In genomic region chr11:76577588-76578257, GRCm38 (mm10) we compare ENCODE assay signal across 8 mouse cellular contexts. TPM values are rescaled to one million over a fixed set of nuclear protein-coding genes. Genes with fewer than 3 reads are reported as not detected.
DNase-seq lines count a peak whose midpoint lies in the region; ATAC-seq and TF ChIP-seq lines count a peak whose summit lies in the region.

No protein-coding gene starts in this region.

- no peaks in the 10 kb centered on the region for H3K9me3 ChIP-seq in embryonic facial prominence, embryonic 10.5 days
- no peaks in the 10 kb centered on the region for H3K9me3 ChIP-seq in kidney, embryonic 16.5 days (ENCODE audit: low read length)

- TF ChIP-seq POLR2A in heart, adult 2 months (IDR thresholded peaks at IDR 0.05; ENCODE audit: insufficient read depth, low read depth, low read length) = no peak
- no peak for TF ChIP-seq POLR2A in liver, adult 2 months (IDR thresholded peaks at IDR 0.05; ENCODE audit: extremely low read depth, insufficient read depth, low read length)

- peaks cover 34% of the 10 kb centered on the region for H3K4me1 ChIP-seq in embryonic facial prominence, embryonic 10.5 days
- no peaks in the 10 kb centered on the region; the same call in 1 of the 2 replicates for H3K4me1 ChIP-seq in heart, adult 2 months (ENCODE audit: control insufficient read depth, insufficient read depth, low read length)
- H3K4me1 ChIP-seq in kidney, embryonic 16.5 days (ENCODE audit: insufficient read depth, low read length) = peaks cover 14% of the 10 kb centered on the region; the same call in 1 of the 2 replicates
- no peaks in the 10 kb centered on the region for H3K4me1 ChIP-seq in liver, adult 2 months (ENCODE audit: control insufficient read depth, insufficient read depth, low read length)

- DNase-seq in 3134 (ENCODE audit: extremely low read depth, insufficient read length, low spot score) = peak; percentile 61
- peak; percentile 94 for DNase-seq in adrenal gland, postnatal 14 days
- peak; percentile 93 for DNase-seq in embryonic facial prominence, embryonic 10.5 days (ENCODE audit: low spot score)
- peak; percentile 80 to 90 for DNase-seq in heart, adult 2 months
- DNase-seq in liver, adult 2 months (ENCODE audit: extremely low read depth, low read depth, low spot score) = peak; percentile 46
- peak; percentile 59 to 77 for DNase-seq in natural killer cell, adult 2 months (ENCODE audit: low spot score in 2 of 2)
- DNase-seq in splenic B cell, adult 2 months (ENCODE audit: low read depth, low spot score) = peak; percentile 89

- peak; percentile 97 for TF ChIP-seq CTCF in heart, adult 2 months (IDR thresholded peaks at IDR 0.05)
- peak; percentile 96 for TF ChIP-seq CTCF in liver, adult 2 months (IDR thresholded peaks at IDR 0.05; ENCODE audit: low read depth, low read length)

- intact Hi-C loops in heart, adult 2 months (cut with DNase I) = loop anchor here (1.0 kb wide), 3 partner anchors 36 to 121 kb away; no protein-coding TSS in a partner anchor

- peak overlapping the region; percentile 16; the same call in 1 of the 2 replicates for H3K27ac ChIP-seq in embryonic facial prominence, embryonic 10.5 days (replicated peaks)
- H3K27ac ChIP-seq in heart, adult 2 months = no peak overlapping the region
- H3K27ac ChIP-seq in kidney, embryonic 16.5 days (ENCODE audit: low read length) = 0 out of 2 replicates have a peak overlapping the region, but pooled peaks have one; percentile 36
- no peak overlapping the region for H3K27ac ChIP-seq in liver, adult 2 months (replicated peaks; ENCODE audit: insufficient read depth, low read depth, low read length)

- H3K79me2 ChIP-seq in heart, adult 2 months (replicated peaks; ENCODE audit: control insufficient read depth, insufficient read depth, low read length) = no peaks in the 10 kb centered on the region
- no peaks in the 10 kb centered on the region for H3K79me2 ChIP-seq in liver, adult 2 months (ENCODE audit: control insufficient read depth, insufficient read depth, low read length)

- TF ChIP-seq EP300 in heart, adult 2 months (IDR thresholded peaks at IDR 0.05; ENCODE audit: insufficient read depth, low read depth, low read length) = 0 out of 2 replicates have a peak, but pooled peaks have one; percentile 20

- ATAC-seq in kidney, embryonic 16.5 days (ENCODE audit: low FRiP score, low TSS enrichment) = peak; percentile 81

- no peak overlapping the region for H3K4me3 ChIP-seq in embryonic facial prominence, embryonic 10.5 days
- no peak overlapping the region for H3K4me3 ChIP-seq in heart, adult 2 months
- no peak overlapping the region for H3K4me3 ChIP-seq in kidney, embryonic 16.5 days (ENCODE audit: low read length)
- H3K4me3 ChIP-seq in liver, adult 2 months (ENCODE audit: insufficient read depth, low read depth, low read length) = no peak overlapping the region

- H3K27me3 ChIP-seq in embryonic facial prominence, embryonic 10.5 days (replicated peaks; ENCODE audit: low read depth, poor library complexity, severe bottlenecking) = peaks cover 20% of the 10 kb centered on the region
- H3K27me3 ChIP-seq in heart, adult 2 months (ENCODE audit: control insufficient read depth, insufficient read depth, low read length) = no peaks in the 10 kb centered on the region; the same call in 1 of the 2 replicates
- no peaks in the 10 kb centered on the region for H3K27me3 ChIP-seq in kidney, embryonic 16.5 days (ENCODE audit: insufficient read depth, low read length)
- no peaks in the 10 kb centered on the region for H3K27me3 ChIP-seq in liver, adult 2 months (ENCODE audit: control insufficient read depth, insufficient read depth, low read length)
- no peaks in the 10 kb centered on the region for H3K27me3 ChIP-seq in splenic B cell, adult 2 months (ENCODE audit: control insufficient read depth, insufficient read depth, low read length, poor library complexity, severe bottlenecking)

- no peak overlapping the region for H3K9ac ChIP-seq in heart, adult 2 months (ENCODE audit: low read depth, low read length)
- no peak overlapping the region for H3K9ac ChIP-seq in kidney, embryonic 16.5 days (replicated peaks; ENCODE audit: low read length)
- no peak overlapping the region for H3K9ac ChIP-seq in liver, adult 2 months (ENCODE audit: low read depth, low read length)

- no peak overlapping the region for H3K4me2 ChIP-seq in kidney, embryonic 16.5 days (replicated peaks; ENCODE audit: low read depth, low read length)

- no peaks in the 10 kb centered on the region for H3K36me3 ChIP-seq in embryonic facial prominence, embryonic 10.5 days (replicated peaks)
- no peaks in the 10 kb centered on the region for H3K36me3 ChIP-seq in heart, adult 2 months (ENCODE audit: control insufficient read depth, insufficient read depth, low read length)
- no peaks in the 10 kb centered on the region for H3K36me3 ChIP-seq in kidney, embryonic 16.5 days (ENCODE audit: insufficient read depth, low read length)
- no peaks in the 10 kb centered on the region for H3K36me3 ChIP-seq in liver, adult 2 months (ENCODE audit: control insufficient read depth, insufficient read depth, low read length)
- H3K36me3 ChIP-seq in splenic B cell, adult 2 months (ENCODE audit: control insufficient read depth, insufficient read depth, low read length, poor library complexity, severe bottlenecking) = no peaks in the 10 kb centered on the region

- 28% methylated on average over 12 of the region's 12 CpGs for WGBS in embryonic facial prominence, embryonic 10.5 days
- 35% methylated on average over 12 of the region's 12 CpGs for WGBS in heart, adult 2 months
- 35% methylated on average over 12 of the region's 12 CpGs for WGBS in kidney, embryonic 16.5 days
- WGBS in liver, adult 2 months = 39% methylated on average over 12 of the region's 12 CpGs

RNA-seq across cellular contexts. Expression of gene Abr, which starts 44.4 kb away (rescaled TPM):
- total RNA-seq in adrenal gland, postnatal 14 days (2021) = 44.2 and 49.0 TPM in 2 replicates
- polyA plus RNA-seq in embryonic facial prominence, embryonic 10.5 days (2016; fragmentation: Nextera tagmentation; extraction: Ambion mirVana) = 29.6 and 34.6 TPM in 2 replicates
- 10 to 100 TPM; 23.4 to 32.2 TPM for total RNA-seq in heart, adult 2 months (2021)
- 26.6 and 37.5 TPM in 2 replicates for polyA plus RNA-seq in heart, adult 2 months (2012; rRNA removed)
- polyA plus RNA-seq in kidney, embryonic 16.5 days (2015; fragmentation: Nextera tagmentation; extraction: Ambion mirVana) = 40.4 and 41.0 TPM in 2 replicates
- 3.7 and 3.9 TPM in 2 replicates for total RNA-seq in liver, adult 2 months (2014; rRNA removed)
- 2.2 and 3.3 TPM in 2 replicates for polyA plus RNA-seq in liver, adult 2 months (2012; rRNA removed)

Comparison
In these comparisons a context has a peak if more than half of its experiments do, and no peak if none do; other contexts are left out.
1. H3K27ac ChIP-seq: peak in embryonic facial prominence, embryonic 10.5 days (single experiment) and kidney, embryonic 16.5 days (single experiment); none in heart, adult 2 months (single experiment) and liver, adult 2 months (single experiment).
2. Peak in every context shown above with its lines, with median percentiles within 50 percentile points of each other: DNase-seq.